Mouse (Mus musculus): ENCODE data around the gene Ubald2. TPM values are rescaled to one million over a fixed set of nuclear protein-coding genes. Genes with fewer than 3 reads are reported as not detected.
A peak's percentile ranks its signal among the peaks of the same experiment; 100 is the strongest.

The Ubald2 gene
- polyA plus RNA-seq, 1 experiment from 2014 or later: 41.7 TPM

GRCm38 (mm10) chr11:116437541-116437940, 3.6 kb downstream of the Ubald2 start:
- no peak overlapping the region for H3K9ac ChIP-seq
- no peak overlapping the region for H3K4me3 ChIP-seq
- no peaks in the 10 kb centered on the region for H3K9me3 ChIP-seq
- ATAC-seq (ENCODE audit: borderline replicate concordance, extremely low read depth, low FRiP score, low TSS enrichment): no peak
- WGBS: 77% methylated on average over 11 of the region's 11 CpGs
- no peaks in the 10 kb centered on the region for H3K27me3 ChIP-seq
- H3K4me2 ChIP-seq: no peak overlapping the region; the same call in 1 of the 2 replicates
- 0 out of 2 replicates have a peak overlapping the region, but pooled peaks have one; percentile 33 for H3K27ac ChIP-seq
- H3K36me3 ChIP-seq: peaks cover 24% of the 10 kb centered on the region
- peaks cover 48% of the 10 kb centered on the region for H3K4me1 ChIP-seq

GRCm38 (mm10) chr11:116439269-116440240, 5.7 kb downstream of the Ubald2 start:
- Histone ChIP-seq H3K4me2 (no peak overlapping the region), H3K4me1 (peaks cover 40% of the 10 kb centered on the region), H3K27ac (no peak overlapping the region), H3K9ac (no peak overlapping the region), H3K9me3 (no peaks in the 10 kb centered on the region), H3K4me3 (no peak overlapping the region), H3K36me3 (peaks cover 24% of the 10 kb centered on the region), H3K27me3 (no peaks in the 10 kb centered on the region)
- WGBS: 76% methylated on average over 19 of the region's 19 CpGs
- ATAC-seq (ENCODE audit: borderline replicate concordance, extremely low read depth, low FRiP score, low TSS enrichment): no peak

GRCm38 (mm10) chr11:116440408-116441068, 6.6 kb downstream of the Ubald2 start:
- ATAC-seq (ENCODE audit: borderline replicate concordance, extremely low read depth, low FRiP score, low TSS enrichment): no peak
- no peaks in the 10 kb centered on the region for H3K9me3 ChIP-seq
- 64% methylated on average over 7 of the region's 7 CpGs for WGBS
- H3K9ac ChIP-seq: no peak overlapping the region
- H3K27ac ChIP-seq: peak overlapping the region; percentile 44
- peaks cover 24% of the 10 kb centered on the region for H3K36me3 ChIP-seq
- H3K27me3 ChIP-seq: no peaks in the 10 kb centered on the region
- no peak overlapping the region for H3K4me2 ChIP-seq
- peaks cover 34% of the 10 kb centered on the region for H3K4me1 ChIP-seq
- no peak overlapping the region for H3K4me3 ChIP-seq

GRCm38 (mm10) chr11:116442129-116442866, 8.4 kb downstream of the Ubald2 start:
- no peak overlapping the region for H3K4me3 ChIP-seq
- WGBS: 70% methylated on average over 15 of the region's 15 CpGs
- no peak overlapping the region for H3K9ac ChIP-seq
- H3K9me3 ChIP-seq: no peaks in the 10 kb centered on the region
- H3K27me3 ChIP-seq: peaks cover 12% of the 10 kb centered on the region
- no peak overlapping the region for H3K4me2 ChIP-seq
- no peak overlapping the region for H3K27ac ChIP-seq
- H3K4me1 ChIP-seq: peaks cover 24% of the 10 kb centered on the region
- peaks cover 14% of the 10 kb centered on the region for H3K36me3 ChIP-seq
- no peak for ATAC-seq (ENCODE audit: borderline replicate concordance, extremely low read depth, low FRiP score, low TSS enrichment)

- peaks cover 9% of the 10 kb centered on the region for H3K36me3 ChIP-seq
- no peak for ATAC-seq (ENCODE audit: borderline replicate concordance, extremely low read depth, low FRiP score, low TSS enrichment)
- H3K27me3 ChIP-seq: peaks cover 17% of the 10 kb centered on the region
- no peak overlapping the region for H3K4me3 ChIP-seq
- 56% methylated on average over 6 of the region's 6 CpGs for WGBS
- no peaks in the 10 kb centered on the region for H3K9me3 ChIP-seq
- peaks cover 20% of the 10 kb centered on the region for H3K4me1 ChIP-seq
- H3K4me2 ChIP-seq: no peak overlapping the region
- H3K27ac ChIP-seq: no peak overlapping the region
- H3K9ac ChIP-seq: no peak overlapping the region
Measured at GRCm38 (mm10) chr11:116442867-116443177, 8.9 kb downstream of the Ubald2 start.

- no peak for ATAC-seq (ENCODE audit: borderline replicate concordance, extremely low read depth, low FRiP score, low TSS enrichment)
Measured at GRCm38 (mm10) chr11:116443311-116443710, 9.4 kb downstream of the Ubald2 start.

GRCm38 (mm10) chr11:116443935-116444334, 10.0 kb downstream of the Ubald2 start:
- Histone ChIP-seq H3K27ac (no peak overlapping the region), H3K4me1 (peaks cover 20% of the 10 kb centered on the region), H3K9me3 (no peaks in the 10 kb centered on the region), H3K4me3 (no peak overlapping the region), H3K36me3 (peaks cover 7% of the 10 kb centered on the region), H3K27me3 (peaks cover 22% of the 10 kb centered on the region), H3K4me2 (no peak overlapping the region), H3K9ac (no peak overlapping the region)
- ATAC-seq (ENCODE audit: borderline replicate concordance, extremely low read depth, low FRiP score, low TSS enrichment): no peak
- WGBS: 89% methylated on average over 6 of the region's 6 CpGs

More at GRCm38 (mm10) chr11:116443311-116443710, 9.4 kb downstream of the Ubald2 start:
- Histone ChIP-seq H3K4me2 (no peak overlapping the region), H3K27me3 (peaks cover 22% of the 10 kb centered on the region), H3K4me1 (peaks cover 20% of the 10 kb centered on the region), H3K27ac (no peak overlapping the region), H3K9me3 (no peaks in the 10 kb centered on the region), H3K9ac (no peak overlapping the region), H3K36me3 (peaks cover 9% of the 10 kb centered on the region), H3K4me3 (no peak overlapping the region)
- WGBS: 79% methylated on average over 6 of the region's 6 CpGs

- no peaks in the 10 kb centered on the region for H3K9me3 ChIP-seq
- H3K27me3 ChIP-seq: peaks cover 22% of the 10 kb centered on the region
- WGBS: 20% methylated on average over 16 of the region's 16 CpGs
Measured at GRCm38 (mm10) chr11:116445596-116446307, 11.9 kb downstream of the Ubald2 start.

GRCm38 (mm10) chr11:116446308-116446887, 12.5 kb downstream of the Ubald2 start:
- peak; percentile 2; the same call in 1 of the 2 replicates for ATAC-seq (ENCODE audit: borderline replicate concordance, extremely low read depth, low FRiP score, low TSS enrichment)
- peaks cover 8% of the 10 kb centered on the region for H3K4me1 ChIP-seq
- H3K4me2 ChIP-seq: peak overlapping the region; percentile 42
- no peaks in the 10 kb centered on the region for H3K9me3 ChIP-seq
- no peaks in the 10 kb centered on the region for H3K36me3 ChIP-seq
- no peak overlapping the region for H3K4me3 ChIP-seq
- no peak overlapping the region; the same call in 1 of the 2 replicates for H3K9ac ChIP-seq
- 15% methylated on average over 19 of the region's 19 CpGs for WGBS
- no peak overlapping the region for H3K27ac ChIP-seq
- H3K27me3 ChIP-seq: peaks cover 22% of the 10 kb centered on the region

More at GRCm38 (mm10) chr11:116445596-116446307, 11.9 kb downstream of the Ubald2 start:
- Histone ChIP-seq H3K9ac (no peak overlapping the region), H3K27ac (no peak overlapping the region), H3K36me3 (no peaks in the 10 kb centered on the region), H3K4me2 (peak overlapping the region; percentile 42; the same call in 1 of the 2 replicates), H3K4me1 (peaks cover 8% of the 10 kb centered on the region), H3K4me3 (no peak overlapping the region)
- ATAC-seq (ENCODE audit: borderline replicate concordance, extremely low read depth, low FRiP score, low TSS enrichment): peak; percentile 52

- H3K4me2 ChIP-seq: no peak overlapping the region
- no peak for ATAC-seq (ENCODE audit: borderline replicate concordance, extremely low read depth, low FRiP score, low TSS enrichment)
- no peak overlapping the region for H3K4me3 ChIP-seq
- no peaks in the 10 kb centered on the region for H3K9me3 ChIP-seq
- WGBS: 65% methylated on average over 5 of the region's 5 CpGs
- no peak overlapping the region for H3K27ac ChIP-seq
- no peak overlapping the region for H3K9ac ChIP-seq
- peaks cover 22% of the 10 kb centered on the region for H3K27me3 ChIP-seq
- no peaks in the 10 kb centered on the region for H3K36me3 ChIP-seq
- H3K4me1 ChIP-seq: peaks cover 8% of the 10 kb centered on the region
Measured at GRCm38 (mm10) chr11:116447822-116448221, 13.9 kb downstream of the Ubald2 start.

GRCm38 (mm10) chr11:116449341-116449740, 15.4 kb downstream of the Ubald2 start:
- H3K36me3 ChIP-seq: no peaks in the 10 kb centered on the region
- H3K27me3 ChIP-seq: peaks cover 22% of the 10 kb centered on the region
- H3K4me3 ChIP-seq: no peak overlapping the region
- no peak overlapping the region for H3K27ac ChIP-seq
- WGBS: 86% methylated on average over 3 of the region's 3 CpGs
- no peaks in the 10 kb centered on the region for H3K9me3 ChIP-seq
- no peak overlapping the region for H3K4me2 ChIP-seq
- H3K4me1 ChIP-seq: peaks cover 8% of the 10 kb centered on the region
- H3K9ac ChIP-seq: no peak overlapping the region
- ATAC-seq (ENCODE audit: borderline replicate concordance, extremely low read depth, low FRiP score, low TSS enrichment): no peak
